Mouse (Mus musculus) heart, postnatal 0 days (tissue): Measurements from ENCODE around the gene Mrpl53.

Source experiments
- CTCF ChIP-seq: IDR thresholded peaks from 2 replicates; pipeline ENCODE4 v1.5.1; 2016; ENCODE audit warnings: antibody characterized with exemption, control low read depth, low read depth
- EP300 ChIP-seq: IDR thresholded peaks from 2 replicates; pipeline ENCODE4 v1.6.1; 2016; ENCODE audit warnings: antibody characterized with exemption, low read depth

DNA sequence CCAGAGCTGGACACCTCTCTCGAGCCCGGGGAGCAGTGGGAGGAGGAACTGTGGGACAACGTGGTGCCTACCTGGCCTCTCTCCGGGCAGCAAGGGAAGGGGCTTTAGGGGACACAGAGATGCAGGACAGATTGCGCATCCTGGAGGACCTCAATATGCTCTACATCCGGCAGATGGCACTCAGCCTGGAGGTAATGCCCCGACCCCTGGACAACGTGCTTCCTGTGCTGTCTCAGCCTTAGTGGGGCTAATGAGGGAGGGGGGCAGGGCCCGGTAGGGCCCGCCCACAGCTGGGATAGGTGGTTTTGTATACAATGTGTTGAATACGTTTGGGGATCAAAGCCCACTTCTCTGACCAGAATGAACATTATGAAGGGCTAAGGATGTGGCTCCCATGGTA is 29.2 kb downstream of the Mrpl53 start:
- TF ChIP-seq EP300, result no peak
- no peak; the same call in 1 of the 2 replicates for TF ChIP-seq CTCF
